Mouse (Mus musculus): ENCODE measurements around the gene Cnih2.

GRCm38 (mm10) chr19:5094243-5094632 lies 4.1 kb downstream of the Cnih2 start:
- TF ChIP-seq EP300 (IDR thresholded peaks at IDR 0.05; ENCODE audit: insufficient read depth, low read depth, low read length) (no peak), CTCF (IDR thresholded peaks at IDR 0.05; ENCODE audit: low read depth, low read length) (peak; percentile 87), POLR2A (IDR thresholded peaks at IDR 0.05; ENCODE audit: insufficient read depth, low read length) (no peak)
